Mouse (Mus musculus): Measurements from ENCODE around the gene Crybb2. TPM values are rescaled to one million over a fixed set of nuclear protein-coding genes. Genes with fewer than 3 reads are reported as not detected.

Crybb2 gene
- total and polyA plus RNA-seq, 3 experiments, result not detected

DNA sequence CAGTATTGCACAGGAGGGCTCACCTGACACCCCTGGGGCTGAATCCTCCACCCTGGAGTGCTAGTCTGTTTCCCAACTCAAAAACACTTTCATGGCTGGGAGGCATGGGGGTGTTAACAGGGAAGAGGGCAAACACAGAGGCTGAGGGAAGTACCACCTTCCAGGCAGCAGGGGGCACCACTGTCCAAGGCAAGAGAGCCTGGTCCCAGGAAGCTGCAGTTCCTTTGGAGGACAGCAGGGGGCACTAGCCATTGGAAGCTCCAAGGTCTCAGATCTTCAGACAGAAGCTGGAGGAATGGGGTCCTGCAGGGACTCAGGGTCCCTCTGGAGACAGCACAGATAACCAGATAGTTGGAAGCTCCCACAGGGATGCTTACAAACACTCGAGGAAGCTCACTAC, 29.6 kb upstream of the Crybb2 start:
- WGBS, result 14% methylated on average over 1 of the region's 1 CpGs
- H3K4me3 ChIP-seq, result no peak overlapping the region
- intact Hi-C loops (cut with DNase I), result loop anchor here (1.0 kb wide), 3 partner anchors 56 to 127 kb away; partner anchors contain the start of gene Tmem211
- H3K79me2 ChIP-seq (replicated peaks; ENCODE audit: control insufficient read depth, insufficient read depth, low read length), result no peaks in the 10 kb centered on the region
- no peak overlapping the region for H3K9ac ChIP-seq (ENCODE audit: low read depth, low read length)
- no peaks in the 10 kb centered on the region for H3K27me3 ChIP-seq (ENCODE audit: control insufficient read depth, insufficient read depth, low read length)
- H3K36me3 ChIP-seq (ENCODE audit: control insufficient read depth, insufficient read depth, low read length), result no peaks in the 10 kb centered on the region
- no peak overlapping the region for H3K27ac ChIP-seq
- TF ChIP-seq EP300 (IDR thresholded peaks at IDR 0.05; ENCODE audit: insufficient read depth, low read depth, low read length), result peak; percentile 98
- TF ChIP-seq CTCF (IDR thresholded peaks at IDR 0.05), result no peak; the same call in 1 of the 2 replicates
- DNase-seq, result peak; percentile 80 to 93
- peaks cover 1% of the 10 kb centered on the region; the same call in 1 of the 2 replicates for H3K4me1 ChIP-seq (ENCODE audit: control insufficient read depth, insufficient read depth, low read length)

DNA sequence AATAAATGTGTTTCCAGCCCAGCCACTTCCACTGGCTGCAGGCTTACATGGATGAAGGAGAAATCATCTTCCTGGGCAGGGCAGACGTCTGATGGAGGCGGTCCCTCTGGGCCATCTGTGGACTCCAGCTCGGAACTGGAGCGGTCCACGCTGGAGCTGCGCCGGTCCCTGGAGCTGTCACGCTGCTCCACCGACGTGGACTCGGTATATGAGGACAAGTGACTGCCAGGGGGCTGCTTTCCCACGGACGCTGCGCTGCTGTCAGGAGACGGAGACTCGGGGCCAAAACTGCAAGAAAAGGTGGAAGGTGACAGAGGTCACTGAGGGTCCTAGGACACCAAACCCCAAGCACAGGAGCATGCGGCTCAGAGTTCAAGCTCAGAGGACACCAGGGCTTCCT, 27.6 kb upstream of the Crybb2 start:
- 90% methylated on average over 17 of the region's 17 CpGs for WGBS
- Histone ChIP-seq H3K36me3 (ENCODE audit: control insufficient read depth, insufficient read depth, low read length) (no peaks in the 10 kb centered on the region), H3K4me1 (ENCODE audit: control insufficient read depth, insufficient read depth, low read length) (0 out of 2 replicates have a peak, but pooled peaks cover 1% of the 10 kb centered on the region), H3K4me3 (no peak overlapping the region), H3K9ac (ENCODE audit: low read depth, low read length) (no peak overlapping the region), H3K27ac (no peak overlapping the region), H3K79me2 (replicated peaks; ENCODE audit: control insufficient read depth, insufficient read depth, low read length) (no peaks in the 10 kb centered on the region), H3K27me3 (ENCODE audit: control insufficient read depth, insufficient read depth, low read length) (no peaks in the 10 kb centered on the region)
- no peak for DNase-seq
- TF ChIP-seq EP300 (IDR thresholded peaks at IDR 0.05; ENCODE audit: insufficient read depth, low read depth, low read length) (no peak), POLR2A (IDR thresholded peaks at IDR 0.05; ENCODE audit: insufficient read depth, low read depth, low read length) (no peak), CTCF (IDR thresholded peaks at IDR 0.05) (no peak)
- intact Hi-C loops (cut with DNase I), result no loop called here

DNA sequence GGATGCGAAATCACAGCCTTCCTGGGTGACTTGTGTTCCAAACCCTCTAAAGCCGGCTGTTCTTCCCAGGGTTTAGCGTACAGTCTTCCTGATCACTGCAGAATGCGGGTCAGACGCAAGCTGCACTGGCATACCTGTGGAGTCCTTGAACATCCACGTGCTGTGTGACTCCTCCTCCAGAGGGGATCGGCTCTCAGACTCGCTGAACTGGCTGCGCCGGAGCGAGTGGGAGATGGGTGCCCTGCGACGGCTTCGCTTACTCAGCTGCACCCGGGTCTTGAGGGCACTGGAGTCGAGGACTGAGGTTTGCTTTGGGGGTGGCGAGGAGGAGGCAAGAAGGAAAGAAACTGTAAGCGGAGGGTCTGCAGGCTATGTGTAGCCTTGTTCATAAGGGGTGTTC, 25.5 kb upstream of the Crybb2 start:
- Histone ChIP-seq H3K4me3 (no peak overlapping the region), H3K9ac (ENCODE audit: low read depth, low read length) (no peak overlapping the region), H3K4me1 (ENCODE audit: control insufficient read depth, insufficient read depth, low read length) (no peaks in the 10 kb centered on the region), H3K36me3 (ENCODE audit: control insufficient read depth, insufficient read depth, low read length) (no peaks in the 10 kb centered on the region), H3K27me3 (ENCODE audit: control insufficient read depth, insufficient read depth, low read length) (no peaks in the 10 kb centered on the region), H3K79me2 (replicated peaks; ENCODE audit: control insufficient read depth, insufficient read depth, low read length) (no peaks in the 10 kb centered on the region), H3K27ac (no peak overlapping the region)
- WGBS, result 93% methylated on average over 18 of the region's 18 CpGs
- DNase-seq, result no peak
- TF ChIP-seq EP300 (IDR thresholded peaks at IDR 0.05; ENCODE audit: insufficient read depth, low read depth, low read length) (no peak), POLR2A (IDR thresholded peaks at IDR 0.05; ENCODE audit: insufficient read depth, low read depth, low read length) (no peak), CTCF (IDR thresholded peaks at IDR 0.05) (no peak)
- intact Hi-C loops (cut with DNase I), result no loop called here

DNA sequence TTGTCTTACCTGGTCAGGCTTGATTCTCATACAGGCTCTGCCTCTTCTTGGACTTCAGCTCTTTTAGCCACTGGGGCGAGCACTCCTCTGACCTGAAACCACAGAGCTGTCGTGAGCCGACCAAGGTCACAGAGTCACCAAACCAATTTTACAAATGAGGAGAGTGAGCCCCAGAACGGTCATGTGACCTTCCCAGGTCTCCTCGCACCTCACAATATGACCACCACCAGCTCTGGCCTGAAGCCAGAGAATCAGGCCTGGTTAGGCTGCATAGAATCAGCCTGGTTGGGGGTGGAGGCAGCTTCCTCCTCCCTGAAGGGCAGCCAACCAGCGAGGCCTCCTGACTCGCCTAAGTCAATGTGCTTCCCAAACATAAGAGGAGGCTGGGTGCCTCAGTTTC, 22.5 kb upstream of the Crybb2 start:
- Histone ChIP-seq H3K27ac (no peak overlapping the region), H3K9ac (ENCODE audit: low read depth, low read length) (no peak overlapping the region), H3K79me2 (replicated peaks; ENCODE audit: control insufficient read depth, insufficient read depth, low read length) (no peaks in the 10 kb centered on the region), H3K27me3 (ENCODE audit: control insufficient read depth, insufficient read depth, low read length) (no peaks in the 10 kb centered on the region), H3K4me3 (no peak overlapping the region), H3K36me3 (ENCODE audit: control insufficient read depth, insufficient read depth, low read length) (no peaks in the 10 kb centered on the region), H3K4me1 (ENCODE audit: control insufficient read depth, insufficient read depth, low read length) (no peaks in the 10 kb centered on the region)
- 75% methylated on average over 7 of the region's 7 CpGs for WGBS
- intact Hi-C loops (cut with DNase I), result no loop called here
- no peak for TF ChIP-seq POLR2A (IDR thresholded peaks at IDR 0.05; ENCODE audit: insufficient read depth, low read depth, low read length)
- TF ChIP-seq CTCF (IDR thresholded peaks at IDR 0.05), result no peak
- TF ChIP-seq EP300 (IDR thresholded peaks at IDR 0.05; ENCODE audit: insufficient read depth, low read depth, low read length), result no peak
- DNase-seq, result no peak

DNA sequence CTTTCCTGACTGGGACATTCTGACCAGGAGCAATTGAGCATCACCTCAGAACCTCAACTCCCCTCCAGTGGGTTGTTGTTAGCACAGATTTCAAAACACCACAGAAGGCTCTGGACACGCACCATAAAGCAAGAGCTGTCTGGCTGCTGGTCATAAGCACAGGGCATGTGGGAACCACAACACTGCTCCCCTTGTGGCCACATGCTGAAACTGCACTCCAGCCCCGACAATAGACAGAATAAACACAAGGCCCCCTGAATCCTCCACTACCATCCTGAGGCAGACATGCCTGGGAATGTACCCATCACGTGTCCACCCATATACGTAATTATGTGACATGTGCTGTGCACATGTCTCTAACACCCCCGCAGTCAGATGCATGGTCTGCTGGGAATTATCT, 21.2 kb upstream of the Crybb2 start:
- no peak overlapping the region for H3K4me3 ChIP-seq
- no peaks in the 10 kb centered on the region for H3K79me2 ChIP-seq (replicated peaks; ENCODE audit: control insufficient read depth, insufficient read depth, low read length)
- DNase-seq, result no peak
- H3K36me3 ChIP-seq (ENCODE audit: control insufficient read depth, insufficient read depth, low read length), result no peaks in the 10 kb centered on the region
- intact Hi-C loops (cut with DNase I), result no loop called here
- no peak overlapping the region for H3K9ac ChIP-seq (ENCODE audit: low read depth, low read length)
- TF ChIP-seq POLR2A (IDR thresholded peaks at IDR 0.05; ENCODE audit: insufficient read depth, low read depth, low read length), result no peak
- no peak for TF ChIP-seq EP300 (IDR thresholded peaks at IDR 0.05; ENCODE audit: insufficient read depth, low read depth, low read length)
- peak; percentile 83 for TF ChIP-seq CTCF (IDR thresholded peaks at IDR 0.05)
- no peak overlapping the region for H3K27ac ChIP-seq
- no peaks in the 10 kb centered on the region for H3K27me3 ChIP-seq (ENCODE audit: control insufficient read depth, insufficient read depth, low read length)
- no peaks in the 10 kb centered on the region for H3K4me1 ChIP-seq (ENCODE audit: control insufficient read depth, insufficient read depth, low read length)
- 64% methylated on average over 5 of the region's 5 CpGs for WGBS

DNA sequence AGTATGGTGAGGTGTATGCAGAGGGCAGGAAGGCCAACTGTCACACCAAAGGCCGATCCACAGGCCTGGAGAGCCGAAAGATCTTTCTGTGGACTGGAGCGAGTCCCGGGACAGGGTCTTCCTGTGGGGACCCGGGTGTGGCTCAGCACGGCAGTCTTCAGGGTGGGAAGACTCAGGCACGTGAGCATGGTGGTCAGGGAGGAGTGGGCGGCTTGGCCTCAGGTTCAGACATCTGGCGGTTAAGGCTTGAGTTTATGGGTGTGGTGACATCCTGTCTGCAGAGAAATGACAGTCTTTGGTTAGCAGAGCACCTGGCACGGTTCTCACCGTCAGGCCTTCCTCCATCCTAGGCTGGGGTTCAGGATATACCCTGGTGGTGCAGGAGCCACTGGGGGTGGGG, 20.8 kb upstream of the Crybb2 start:
- no peak overlapping the region for H3K4me3 ChIP-seq
- no peaks in the 10 kb centered on the region for H3K27me3 ChIP-seq (ENCODE audit: control insufficient read depth, insufficient read depth, low read length)
- intact Hi-C loops (cut with DNase I), result no loop called here
- 57% methylated on average over 11 of the region's 11 CpGs for WGBS
- no peaks in the 10 kb centered on the region for H3K36me3 ChIP-seq (ENCODE audit: control insufficient read depth, insufficient read depth, low read length)
- no peak overlapping the region for H3K9ac ChIP-seq (ENCODE audit: low read depth, low read length)
- no peaks in the 10 kb centered on the region for H3K4me1 ChIP-seq (ENCODE audit: control insufficient read depth, insufficient read depth, low read length)
- no peak for DNase-seq
- H3K79me2 ChIP-seq (replicated peaks; ENCODE audit: control insufficient read depth, insufficient read depth, low read length), result no peaks in the 10 kb centered on the region
- TF ChIP-seq EP300 (IDR thresholded peaks at IDR 0.05; ENCODE audit: insufficient read depth, low read depth, low read length) (no peak), POLR2A (IDR thresholded peaks at IDR 0.05; ENCODE audit: insufficient read depth, low read depth, low read length) (no peak), CTCF (IDR thresholded peaks at IDR 0.05) (no peak)
- H3K27ac ChIP-seq, result no peak overlapping the region

Data from heart, adult 2 months (tissue).